Comparison of ENCODE assay signal across 27 mouse cellular contexts in the genomic region with DNA sequence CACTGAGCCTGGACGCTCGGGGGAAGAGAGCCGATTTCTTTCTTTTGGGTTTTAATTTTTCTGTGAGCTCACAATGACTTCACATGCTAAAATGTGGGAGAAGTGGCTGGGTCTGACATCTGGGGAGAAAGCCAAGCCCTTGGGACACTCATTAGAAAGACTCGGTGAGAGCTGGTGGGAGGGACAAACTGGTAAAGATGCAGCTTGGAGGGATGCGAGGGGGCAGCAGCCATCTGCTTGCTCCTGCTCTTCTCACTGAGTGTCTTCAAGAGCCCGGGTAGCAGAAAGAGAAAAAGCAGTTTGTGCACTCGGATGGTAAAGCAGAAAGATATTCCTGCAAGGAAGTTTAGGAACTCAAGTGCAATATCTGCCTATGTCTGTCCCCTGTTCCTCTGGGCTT. TPM values are rescaled to one million over a fixed set of nuclear protein-coding genes. Genes with fewer than 3 reads are reported as not detected.
DNase-seq lines count a peak whose midpoint lies in the region; ATAC-seq and TF ChIP-seq lines count a peak whose summit lies in the region.
"Had no signal": no experiment of that assay in that cellular context is flagged by ENCODE, and none has a peak within 500 bp of the region (broad histone marks: within the 10 kb centered on the region; RNA-seq: fewer than 3 reads in every experiment).

No protein-coding gene starts in this region.

- WGBS in midbrain, embryonic 11.5 days: 80% methylated on average over 7 of the region's 7 CpGs

- H3K9ac ChIP-seq in midbrain, embryonic 11.5 days (ENCODE audit: low read length): no peak overlapping the region
- H3K9ac ChIP-seq: heart, embryonic 12.5 days; kidney, embryonic 15.5 days; limb, embryonic 15.5 days; liver, embryonic 14.5 days; lung, embryonic 14.5 days had no signal

- peak overlapping the region; percentile 36; the same call in 1 of the 2 replicates for H3K27ac ChIP-seq in left cerebral cortex, adult 2 months
- no peak overlapping the region for H3K27ac ChIP-seq in midbrain, embryonic 11.5 days (ENCODE audit: low read depth, low read length)
- H3K27ac ChIP-seq: forebrain, embryonic 10.5 days; hindbrain, embryonic 10.5 days; hindbrain, postnatal 0 days; kidney, embryonic 15.5 days; limb, embryonic 15.5 days; liver, embryonic 14.5 days had no signal

- H3K9me3 ChIP-seq in midbrain, embryonic 11.5 days (ENCODE audit: control insufficient read depth, low read length): no peaks in the 10 kb centered on the region
- H3K9me3 ChIP-seq: forebrain, embryonic 10.5 days; heart, embryonic 12.5 days; hindbrain, embryonic 10.5 days; kidney, embryonic 15.5 days; limb, embryonic 15.5 days had no signal

- H3K27me3 ChIP-seq in midbrain, embryonic 11.5 days (ENCODE audit: control insufficient read depth, insufficient read depth, low read length): no peaks in the 10 kb centered on the region
- H3K27me3 ChIP-seq: heart, embryonic 12.5 days; kidney, embryonic 15.5 days; limb, embryonic 15.5 days; megakaryocyte, embryonic 14.5 days had no signal

- intact Hi-C loops in left cerebral cortex, adult 2 months (cut with DNase I): no loop called here

- TF ChIP-seq CTCF in left cerebral cortex, adult 2 months (IDR thresholded peaks at IDR 0.05): no peak

- DNase-seq in layer of hippocampus, postnatal 14 days (ENCODE audit: low spot score in 2 of 2): peak; percentile 1 to 2
- no peak for DNase-seq in layer of hippocampus, postnatal 10 days (ENCODE audit: low spot score in 2 of 2)
- peak in 1 of 2 experiments; percentile 54 for DNase-seq in left cerebral cortex, adult 2 months (ENCODE audit: extremely low spot score in 1 of 2, low spot score in 2 of 2)
- peak; percentile 9 for DNase-seq in right cerebral cortex, postnatal 14 days
- DNase-seq in lung, postnatal 4 days: no peak
- no peak for DNase-seq in midbrain, embryonic 11.5 days (ENCODE audit: low spot score, missing footprints)
- DNase-seq in kidney, adult 8-10 months: no peak
- DNase-seq: adrenal gland, postnatal 36 days; cerebellum, adult 11 months; cerebellum, postnatal 10 days; heart, postnatal 10 days; kidney, postnatal 36 days; lung, embryonic 14.5 days; thymus, adult 18-20 months; thymus, postnatal 36 days had no signal

- no peak overlapping the region for H3K4me2 ChIP-seq in midbrain, embryonic 11.5 days
- H3K4me2 ChIP-seq: heart, embryonic 12.5 days; kidney, embryonic 15.5 days; limb, embryonic 15.5 days; lung, embryonic 14.5 days had no signal

- ATAC-seq in frontal cortex, adult (ENCODE audit: low TSS enrichment): peak; percentile 96
- no peak for ATAC-seq in midbrain, embryonic 11.5 days (ENCODE audit: low FRiP score)
- ATAC-seq: CD4-positive, CD25-positive, alpha-beta regulatory T cell, adult 4 months; forebrain, embryonic 16.5 days; hindbrain, postnatal 0 days; intestine, embryonic 16.5 days had no signal

- H3K4me3 ChIP-seq in left cerebral cortex, adult 2 months: no peak overlapping the region
- no peak overlapping the region for H3K4me3 ChIP-seq in midbrain, embryonic 11.5 days (ENCODE audit: low read depth, low read length)
- H3K4me3 ChIP-seq: forebrain, embryonic 10.5 days; heart, embryonic 12.5 days; hindbrain, embryonic 10.5 days; kidney, embryonic 15.5 days; limb, embryonic 15.5 days; megakaryocyte, embryonic 14.5 days had no signal

- no peaks in the 10 kb centered on the region for H3K4me1 ChIP-seq in midbrain, embryonic 11.5 days (ENCODE audit: control insufficient read depth, insufficient read depth, low read length)
- H3K4me1 ChIP-seq: hindbrain, embryonic 10.5 days; kidney, embryonic 15.5 days; limb, embryonic 15.5 days had no signal

- no peaks in the 10 kb centered on the region for H3K36me3 ChIP-seq in midbrain, embryonic 11.5 days (ENCODE audit: control insufficient read depth, insufficient read depth, low read length)
- H3K36me3 ChIP-seq: forebrain, embryonic 10.5 days; heart, embryonic 12.5 days; hindbrain, embryonic 10.5 days; kidney, embryonic 15.5 days; limb, embryonic 15.5 days had no signal

RNA-seq across cellular contexts. Expression of a gene that starts 34.9 kb away (rescaled TPM):
- total RNA-seq in layer of hippocampus, postnatal 14 days (2021): 10 to 100 TPM; 48.4 to 58.4 TPM
- total RNA-seq in layer of hippocampus, postnatal 10 days (2021): 10 to 100 TPM; 37.9 to 39.3 TPM
- total RNA-seq in left cerebral cortex, adult 2 months (2021): 10 to 100 TPM; 57.3 to 62.4 TPM
- 18.8 and 20.4 TPM in 2 replicates for polyA plus RNA-seq in midbrain, embryonic 11.5 days (2014; fragmentation: Nextera tagmentation; extraction: Ambion mirVana)

Comparison
In these comparisons a context has a peak if more than half of its experiments do, and no peak if none do; other contexts are left out.
1. DNase-seq: peak in layer of hippocampus, postnatal 14 days (2 of 2) and right cerebral cortex, postnatal 14 days (single experiment); none in layer of hippocampus, postnatal 10 days (0 of 2), lung, postnatal 4 days (0 of 2), midbrain, embryonic 11.5 days (single experiment) and kidney, adult 8-10 months (0 of 2).